Mouse (Mus musculus) liver, adult 2 months (tissue): ENCODE results near the gene Gls.

Experiments
- CTCF ChIP-seq: fragments of 200-500 bp; IDR thresholded peaks from 2 replicates; pipeline ENCODE4 v1.5.1; 2011; ENCODE audit warnings: low read depth, low read length, control low read depth
- POLR2A ChIP-seq: fragments of 200-500 bp; IDR thresholded peaks from 2 replicates; pipeline ENCODE4 v1.6.1; 2011; ENCODE audit warnings: low read length, control low read depth; ENCODE audit not compliant: insufficient read depth; ENCODE audit errors: extremely low read depth

DNA sequence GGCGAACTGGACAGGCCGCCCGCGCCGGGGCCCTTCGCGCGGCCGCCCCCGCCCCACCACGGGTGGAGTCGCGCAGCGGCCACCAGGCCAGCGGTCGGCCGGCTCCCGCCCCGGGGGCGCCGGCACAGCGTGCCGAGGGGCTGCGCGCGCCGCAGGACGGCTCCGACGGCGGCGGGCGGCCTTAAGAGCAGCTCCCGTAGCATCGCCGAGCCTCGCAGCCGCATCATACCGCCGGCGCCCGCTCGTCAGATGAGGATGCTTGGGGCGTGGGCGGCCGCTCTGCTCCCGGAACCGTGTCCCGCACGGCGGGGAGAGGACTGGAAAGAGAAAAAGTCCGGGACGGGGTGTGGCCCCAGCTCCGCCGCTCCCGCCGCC, 279 bp downstream of the Gls start:
- TF ChIP-seq POLR2A (no peak), CTCF (no peak)
